Mouse (Mus musculus) brain, embryonic 14.5 days (tissue): ENCODE data around the gene Ncdn.

Experiments used
- CTCF ChIP-seq: fragments of 200-500 bp; IDR thresholded peaks from 2 replicates; pipeline ENCODE4 v1.5.1; 2012; ENCODE audit warnings: inconsistent platforms, mild to moderate bottlenecking, moderate library complexity, borderline replicate concordance; ENCODE audit not compliant: insufficient read depth, insufficient read length; ENCODE audit errors: extremely low read depth
- POLR2A ChIP-seq: fragments of 200-500 bp; IDR thresholded peaks from 2 replicates; pipeline ENCODE4 v1.6.1; 2012; ENCODE audit warnings: mild to moderate bottlenecking, inconsistent platforms, borderline replicate concordance; ENCODE audit not compliant: poor library complexity, insufficient read depth, insufficient read length, severe bottlenecking; ENCODE audit errors: extremely low read depth

- TF ChIP-seq CTCF (no peak), POLR2A (no peak)
Observed at GRCm38 (mm10) chr4:126746194-126746840, 6.9 kb downstream of the Ncdn start.
